Mouse (Mus musculus): Measurements from ENCODE around the gene Pigu. TPM values are rescaled to one million over a fixed set of nuclear protein-coding genes. Genes with fewer than 3 reads are reported as not detected.

The Pigu gene
- total RNA-seq, 2 experiments from 2014 or later, result 22.4 to 25.1 TPM

- peak; percentile 83 for DNase-seq (ENCODE audit: low spot score)
These were observed 63.8 kb downstream of the Pigu start for GRCm38 (mm10) chr2:155293382-155293781.

GRCm38 (mm10) chr2:155290066-155290465 is 67.2 kb downstream of the Pigu start:
- DNase-seq (ENCODE audit: low spot score), result no peak

- no peak for DNase-seq (ENCODE audit: low spot score)
These were observed 69.6 kb downstream of the Pigu start for GRCm38 (mm10) chr2:155287456-155288250.

GRCm38 (mm10) chr2:155285744-155286143 is 71.5 kb downstream of the Pigu start:
- DNase-seq (ENCODE audit: low spot score), result no peak

- DNase-seq (ENCODE audit: low spot score), result peak; percentile 56
These were observed 72.6 kb downstream of the Pigu start for GRCm38 (mm10) chr2:155284647-155285046.

GRCm38 (mm10) chr2:155283793-155284192 is 73.4 kb downstream of the Pigu start:
- DNase-seq (ENCODE audit: low spot score), result peak; percentile 87

- DNase-seq (ENCODE audit: low spot score), result peak; percentile 36
These were observed 77.1 kb downstream of the Pigu start for GRCm38 (mm10) chr2:155280116-155280515.

- DNase-seq (ENCODE audit: low spot score), result no peak
These were observed 78.1 kb downstream of the Pigu start for GRCm38 (mm10) chr2:155279163-155279562.

- peak; percentile 89 for DNase-seq (ENCODE audit: low spot score)
These were observed 78.9 kb downstream of the Pigu start for GRCm38 (mm10) chr2:155278361-155278760.

GRCm38 (mm10) chr2:155277721-155278120 is 79.5 kb downstream of the Pigu start:
- no peak for DNase-seq (ENCODE audit: low spot score)

GRCm38 (mm10) chr2:155276621-155277175 is 80.5 kb downstream of the Pigu start:
- peak; percentile 54 for DNase-seq (ENCODE audit: low spot score)

- DNase-seq (ENCODE audit: low spot score), result peak; percentile 96
These were observed 81.0 kb downstream of the Pigu start, which contains the start of gene Map1lc3a for GRCm38 (mm10) chr2:155276195-155276594. Gene Map1lc3a, plus strand, starts transcription at chr2:155276297.

GRCm38 (mm10) chr2:155273603-155274002 is 83.6 kb downstream of the Pigu start:
- no peak for DNase-seq (ENCODE audit: low spot score)

- DNase-seq (ENCODE audit: low spot score), result no peak
These were observed 84.6 kb downstream of the Pigu start for GRCm38 (mm10) chr2:155272396-155273170.

GRCm38 (mm10) chr2:155271957-155272356 is 85.3 kb downstream of the Pigu start:
- no peak for DNase-seq (ENCODE audit: low spot score)

- no peak for DNase-seq (ENCODE audit: low spot score)
These were observed 90.3 kb downstream of the Pigu start for GRCm38 (mm10) chr2:155266896-155267295.

GRCm38 (mm10) chr2:155265526-155265925 is 91.7 kb downstream of the Pigu start:
- DNase-seq (ENCODE audit: low spot score), result no peak

GRCm38 (mm10) chr2:155249588-155249987 is 107.6 kb downstream of the Pigu start:
- no peak for DNase-seq (ENCODE audit: low spot score)

GRCm38 (mm10) chr2:155248718-155249117 is 108.5 kb downstream of the Pigu start:
- no peak for DNase-seq (ENCODE audit: low spot score)

- no peak for DNase-seq (ENCODE audit: low spot score)
These were observed 109.0 kb downstream of the Pigu start for GRCm38 (mm10) chr2:155248206-155248605.

GRCm38 (mm10) chr2:155246231-155246630 is 111.0 kb downstream of the Pigu start:
- DNase-seq (ENCODE audit: low spot score), result no peak

GRCm38 (mm10) chr2:155242296-155242855 is 114.9 kb downstream of the Pigu start:
- peak; percentile 70 for DNase-seq (ENCODE audit: low spot score)
